Mouse (Mus musculus) CH12.LX (cell line): ENCODE measurements around the gene Pex7.

Experiments used
- CHD1 ChIP-seq: IDR thresholded peaks from 2 replicates; pipeline ENCODE4 v1.6.1; 2012; ENCODE audit warnings: low read depth, low read length, improper control_type of control experiment, inconsistent platforms
- CTCF ChIP-seq, 2 experiments: IDR thresholded peaks in 1 of 2; conservative IDR thresholded peaks in 1 of 2; 2 replicates each; pipeline ENCODE4 v1.5.1; 2011 to 2012; ENCODE audit warnings: low read depth in 2 of 2, low read length in 2 of 2, improper control_type of control experiment in 1 of 2, inconsistent platforms in 1 of 2, mild to moderate bottlenecking in 1 of 2, moderate library complexity in 1 of 2
- MAFK ChIP-seq: IDR thresholded peaks from 2 replicates; pipeline ENCODE4 v1.6.1; 2011; ENCODE audit warnings: low read length, improper control_type of control experiment; ENCODE audit not compliant: insufficient replicate concordance
- MAX ChIP-seq: IDR thresholded peaks from 2 replicates; pipeline ENCODE4 v1.6.1; 2011; ENCODE audit warnings: low read length, improper control_type of control experiment
- MEF2A ChIP-seq: IDR thresholded peaks from 2 replicates; pipeline ENCODE4 v1.6.1; 2014; ENCODE audit warnings: low read depth, mild to moderate bottlenecking, inconsistent platforms, low read length, improper control_type of control experiment, borderline replicate concordance
- SIN3A ChIP-seq: IDR thresholded peaks from 2 replicates; pipeline ENCODE4 v1.6.1; 2012; ENCODE audit warnings: low read length, improper control_type of control experiment, inconsistent platforms
- ZC3H11A ChIP-seq: IDR thresholded peaks from 2 replicates; pipeline ENCODE4 v1.6.1; 2012; ENCODE audit warnings: low read depth, mild to moderate bottlenecking, inconsistent platforms, low read length, improper control_type of control experiment

GRCm38 (mm10) chr10:19948381-19948780 lies 40.9 kb upstream of the Pex7 start:
- TF ChIP-seq SIN3A (no peak), CTCF (conservative IDR thresholded peaks at IDR 0.05 in 1 of 2, IDR thresholded peaks at IDR 0.05 in 1 of 2; ENCODE audit: low read depth in 2 of 2, low read length in 2 of 2) (no peak), ZC3H11A (no peak), MEF2A (no peak), MAFK (no peak), MAX (no peak), CHD1 (no peak)
